Mouse (Mus musculus) embryonic fibroblast, embryonic 13.5 days (primary cell): ENCODE data around the gene Slc22a23.

ENCODE experiments used
- CTCF ChIP-seq: IDR thresholded peaks from 2 replicates; pipeline ENCODE4 v1.5.1; 2011; ENCODE audit warnings: mild to moderate bottlenecking, control low read depth, low read length, moderate library complexity, borderline replicate concordance; ENCODE audit not compliant: insufficient read depth
- POLR2A ChIP-seq: IDR thresholded peaks from 2 replicates; pipeline ENCODE4 v1.6.1; 2011; ENCODE audit warnings: low read depth, mild to moderate bottlenecking, control low read depth, low read length, moderate library complexity

- no peak for TF ChIP-seq CTCF
- no peak for TF ChIP-seq POLR2A
Observed at GRCm38 (mm10) chr13:34272275-34273054, 72.5 kb downstream of the Slc22a23 start.
